Mouse (Mus musculus): ENCODE data around the gene Kif12. TPM values are rescaled to one million over a fixed set of nuclear protein-coding genes. Genes with fewer than 3 reads are reported as not detected.

The Kif12 gene
- polyA plus RNA-seq (2017; shearing (Covaris generic)), result under 1 TPM in 1 of 2 experiments, not detected in 1; 0.07 TPM

GRCm38 (mm10) chr4:63171969-63172685 is at the start of gene Kif12:
Kif12 (minus strand) TSS chr4:63172131.

DNA sequence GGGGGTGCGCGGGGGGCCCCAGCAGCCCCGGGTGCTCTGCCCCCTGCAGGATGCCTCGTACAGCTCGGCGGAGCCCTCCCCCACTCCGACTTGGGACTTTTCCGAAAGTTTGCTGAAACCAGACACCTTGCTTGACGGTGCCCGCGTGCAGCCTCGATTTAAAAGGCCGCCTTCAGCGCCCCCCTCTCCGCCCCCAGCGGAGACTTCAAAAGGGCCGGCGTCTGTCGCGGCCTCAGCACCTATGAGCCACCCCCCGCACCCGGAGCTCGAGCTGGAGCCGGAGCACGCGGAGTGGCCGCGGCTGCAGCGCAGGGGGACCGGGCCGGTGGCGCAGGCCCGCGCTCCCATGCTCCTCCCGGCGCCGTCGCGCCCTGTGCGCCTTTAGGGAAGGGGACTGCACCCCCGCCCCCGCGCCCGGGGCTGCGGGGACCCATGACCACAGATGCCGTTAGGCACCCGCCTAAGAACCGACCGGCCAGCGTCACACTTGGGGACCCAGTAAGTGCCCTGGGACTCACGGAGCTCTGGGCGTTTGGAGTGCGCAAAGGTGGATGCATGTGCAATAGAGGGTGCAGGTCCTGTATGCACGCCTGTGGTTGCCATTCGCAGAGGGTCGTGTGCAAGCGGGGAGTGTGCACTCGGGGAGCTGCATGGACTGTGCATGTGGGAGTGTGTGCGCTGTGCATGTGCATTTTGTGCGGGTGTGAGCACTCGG is 42.1 kb upstream of the Kif12 start, which contains the start of gene Col27a1:
Col27a1 (plus strand) TSS at position 98 of the 715 bp plus-strand sequence.

DNA sequence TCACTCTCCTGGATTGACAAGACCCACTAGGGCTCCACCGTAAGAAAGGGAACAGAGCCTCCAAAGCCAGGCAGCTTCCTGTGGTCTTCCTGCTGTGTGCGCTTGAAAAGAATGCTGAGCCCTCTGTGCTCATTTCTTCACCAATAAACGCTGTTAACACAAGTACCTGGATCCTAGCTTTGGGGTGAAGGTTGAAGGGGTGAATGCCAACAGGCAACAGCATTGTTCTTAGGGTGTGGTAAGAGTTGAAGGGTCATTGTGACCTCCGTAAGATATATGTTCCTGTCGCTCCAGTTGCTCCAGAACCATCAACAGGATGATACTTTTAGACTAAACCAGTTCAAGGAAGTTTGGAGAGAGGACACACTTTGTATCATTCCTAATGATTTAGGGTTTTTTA is 17.2 kb downstream of the Kif12 start, which contains the start of gene Ambp:
Ambp (minus strand) TSS at position 101 of the 400 bp plus-strand sequence.

Other genes starting within 250 kb of the Kif12 start
- gene Zfp618, start 206.6 kb downstream of the Kif12 start, polyA plus RNA-seq (2017; shearing (Covaris generic)), result under 1 TPM in 1 of 2 experiments, not detected in 1; 0.15 TPM
- gene Ambp, start 17.3 kb downstream of the Kif12 start, polyA plus RNA-seq (2017; shearing (Covaris generic)), result not detected
- under 1 TPM; 0.39 to 0.43 TPM for gene Col27a1, start 41.9 kb upstream of the Kif12 start, polyA plus RNA-seq (2017; shearing (Covaris generic))
- not detected for gene Orm1, start 172.4 kb upstream of the Kif12 start, polyA plus RNA-seq (2017; shearing (Covaris generic))
- under 1 TPM in 1 of 2 experiments, not detected in 1; 0.23 TPM for gene Orm3, start 184.0 kb upstream of the Kif12 start, polyA plus RNA-seq (2017; shearing (Covaris generic))
- gene Orm2, start 190.3 kb upstream of the Kif12 start, polyA plus RNA-seq (2017; shearing (Covaris generic)), result under 1 TPM; 0.38 to 0.49 TPM
- 100 to 1,000 TPM; 167 to 278 TPM for gene Akna, start 231.2 kb upstream of the Kif12 start, polyA plus RNA-seq (2017; shearing (Covaris generic))

Data from activated CD4-positive, CD25-positive, alpha-beta regulatory T cell (primary cell).